8 mouse cellular contexts compared by ENCODE assay signal in genomic region chr2:69428116-69428515, GRCm38 (mm10). TPM values are rescaled to one million over a fixed set of nuclear protein-coding genes. Genes with fewer than 3 reads are reported as not detected.
DNase-seq lines count a peak whose midpoint lies in the region; ATAC-seq and TF ChIP-seq lines count a peak whose summit lies in the region.

No protein-coding gene starts in this region.

- peak; percentile 48; the same call in 1 of the 2 replicates for TF ChIP-seq CTCF in liver, adult 2 months (IDR thresholded peaks at IDR 0.05; ENCODE audit: low read depth, low read length)

- peak; percentile 76 for DNase-seq in liver, adult 2 months (ENCODE audit: extremely low read depth, low read depth, low spot score)
- DNase-seq in liver, embryonic 11.5 days (ENCODE audit: low spot score) = no peak
- peak; percentile 90 to 93 for DNase-seq in cerebellum, postnatal 10 days
- DNase-seq in frontal cortex, postnatal 36 days (ENCODE audit: low spot score in 2 of 2) = peak; percentile 76 to 80
- peak; percentile 29 to 35 for DNase-seq in natural killer cell, adult 2 months (ENCODE audit: low spot score in 2 of 2)
- DNase-seq in telencephalon, adult 2 months (ENCODE audit: low read depth, low spot score) = peak; percentile 44

- TF ChIP-seq POLR2A in liver, adult 2 months (IDR thresholded peaks at IDR 0.05; ENCODE audit: extremely low read depth, insufficient read depth, low read length) = no peak

- no peaks in the 10 kb centered on the region for H3K27me3 ChIP-seq in liver, adult 2 months (ENCODE audit: control insufficient read depth, insufficient read depth, low read length)
- H3K27me3 ChIP-seq in liver, embryonic 11.5 days (replicated peaks; ENCODE audit: control insufficient read depth, insufficient read depth, low read length) = no peaks in the 10 kb centered on the region
- no peaks in the 10 kb centered on the region for H3K27me3 ChIP-seq in kidney, embryonic 16.5 days (ENCODE audit: insufficient read depth, low read length)
- no peaks in the 10 kb centered on the region for H3K27me3 ChIP-seq in limb, embryonic 13.5 days

- H3K79me2 ChIP-seq in liver, adult 2 months (ENCODE audit: control insufficient read depth, insufficient read depth, low read length) = no peaks in the 10 kb centered on the region

- H3K9ac ChIP-seq in liver, adult 2 months (ENCODE audit: low read depth, low read length) = no peak overlapping the region
- H3K9ac ChIP-seq in liver, embryonic 11.5 days (ENCODE audit: low read depth, low read length) = no peak overlapping the region
- H3K9ac ChIP-seq in kidney, embryonic 16.5 days (replicated peaks; ENCODE audit: low read length) = no peak overlapping the region
- H3K9ac ChIP-seq in limb, embryonic 13.5 days = no peak overlapping the region

- no peaks in the 10 kb centered on the region for H3K36me3 ChIP-seq in liver, adult 2 months (ENCODE audit: control insufficient read depth, insufficient read depth, low read length)
- no peaks in the 10 kb centered on the region for H3K36me3 ChIP-seq in liver, embryonic 11.5 days (ENCODE audit: control insufficient read depth, insufficient read depth, low read length)
- H3K36me3 ChIP-seq in kidney, embryonic 16.5 days (ENCODE audit: insufficient read depth, low read length) = no peaks in the 10 kb centered on the region
- no peaks in the 10 kb centered on the region for H3K36me3 ChIP-seq in limb, embryonic 13.5 days

- no peak for ATAC-seq in liver, embryonic 11.5 days (replicated peaks; ENCODE audit: low FRiP score)
- ATAC-seq in kidney, embryonic 16.5 days (ENCODE audit: low FRiP score, low TSS enrichment) = peak; percentile 74; the same call in 1 of the 2 replicates
- ATAC-seq in limb, embryonic 13.5 days (ENCODE audit: low FRiP score, low read depth) = peak; percentile 51; the same call in 1 of the 2 replicates

- H3K9me3 ChIP-seq in liver, embryonic 11.5 days (ENCODE audit: control insufficient read depth, low read length) = no peaks in the 10 kb centered on the region
- H3K9me3 ChIP-seq in kidney, embryonic 16.5 days (ENCODE audit: low read length) = no peaks in the 10 kb centered on the region
- no peaks in the 10 kb centered on the region for H3K9me3 ChIP-seq in limb, embryonic 13.5 days

- H3K27ac ChIP-seq in liver, adult 2 months (replicated peaks; ENCODE audit: insufficient read depth, low read depth, low read length) = no peak overlapping the region
- no peak overlapping the region for H3K27ac ChIP-seq in liver, embryonic 11.5 days (ENCODE audit: low read depth, low read length)
- H3K27ac ChIP-seq in kidney, embryonic 16.5 days (ENCODE audit: low read length) = no peak overlapping the region
- H3K27ac ChIP-seq in limb, embryonic 13.5 days = no peak overlapping the region

- H3K4me2 ChIP-seq in liver, embryonic 11.5 days = no peak overlapping the region
- H3K4me2 ChIP-seq in kidney, embryonic 16.5 days (replicated peaks; ENCODE audit: low read depth, low read length) = no peak overlapping the region
- no peak overlapping the region for H3K4me2 ChIP-seq in limb, embryonic 13.5 days (replicated peaks)

- no peak overlapping the region for H3K4me3 ChIP-seq in liver, adult 2 months (ENCODE audit: insufficient read depth, low read depth, low read length)
- no peak overlapping the region for H3K4me3 ChIP-seq in liver, embryonic 11.5 days (ENCODE audit: low read depth, low read length)
- no peak overlapping the region for H3K4me3 ChIP-seq in kidney, embryonic 16.5 days (ENCODE audit: low read length)
- H3K4me3 ChIP-seq in limb, embryonic 13.5 days = no peak overlapping the region

- H3K4me1 ChIP-seq in liver, adult 2 months (ENCODE audit: control insufficient read depth, insufficient read depth, low read length) = peaks cover 3% of the 10 kb centered on the region; the same call in 1 of the 2 replicates
- H3K4me1 ChIP-seq in liver, embryonic 11.5 days (replicated peaks; ENCODE audit: control insufficient read depth, insufficient read depth, low read length) = no peaks in the 10 kb centered on the region
- no peaks in the 10 kb centered on the region for H3K4me1 ChIP-seq in kidney, embryonic 16.5 days (ENCODE audit: insufficient read depth, low read length)
- H3K4me1 ChIP-seq in limb, embryonic 13.5 days = no peaks in the 10 kb centered on the region

- WGBS in liver, adult 2 months = 26% methylated on average over 3 of the region's 3 CpGs
- 38% methylated on average over 3 of the region's 3 CpGs for WGBS in liver, embryonic 11.5 days
- 30% methylated on average over 3 of the region's 3 CpGs for WGBS in kidney, embryonic 16.5 days
- 29% methylated on average over 3 of the region's 3 CpGs for WGBS in limb, embryonic 13.5 days

RNA-seq across cellular contexts. Expression of gene Dhrs9, which starts 47.9 kb away (rescaled TPM):
- total RNA-seq in liver, adult 2 months (2014; rRNA removed) = 0.65 and 1.3 TPM in 2 replicates
- 0.98 and 1.5 TPM in 2 replicates for polyA plus RNA-seq in liver, adult 2 months (2012; rRNA removed)
- polyA plus RNA-seq in liver, embryonic 11.5 days (2014; fragmentation: Nextera tagmentation; extraction: Ambion mirVana) = 0.05 TPM in 1 of 2 replicates, not detected in the other
- not detected in 2 replicates for polyA plus RNA-seq in kidney, embryonic 16.5 days (2015; fragmentation: Nextera tagmentation; extraction: Ambion mirVana)
- not detected in 2 replicates for polyA plus RNA-seq in limb, embryonic 13.5 days (2015; fragmentation: Nextera tagmentation; extraction: Ambion mirVana)
